Comparison of ENCODE assay signal across 8 mouse cellular contexts in the genomic region with DNA sequence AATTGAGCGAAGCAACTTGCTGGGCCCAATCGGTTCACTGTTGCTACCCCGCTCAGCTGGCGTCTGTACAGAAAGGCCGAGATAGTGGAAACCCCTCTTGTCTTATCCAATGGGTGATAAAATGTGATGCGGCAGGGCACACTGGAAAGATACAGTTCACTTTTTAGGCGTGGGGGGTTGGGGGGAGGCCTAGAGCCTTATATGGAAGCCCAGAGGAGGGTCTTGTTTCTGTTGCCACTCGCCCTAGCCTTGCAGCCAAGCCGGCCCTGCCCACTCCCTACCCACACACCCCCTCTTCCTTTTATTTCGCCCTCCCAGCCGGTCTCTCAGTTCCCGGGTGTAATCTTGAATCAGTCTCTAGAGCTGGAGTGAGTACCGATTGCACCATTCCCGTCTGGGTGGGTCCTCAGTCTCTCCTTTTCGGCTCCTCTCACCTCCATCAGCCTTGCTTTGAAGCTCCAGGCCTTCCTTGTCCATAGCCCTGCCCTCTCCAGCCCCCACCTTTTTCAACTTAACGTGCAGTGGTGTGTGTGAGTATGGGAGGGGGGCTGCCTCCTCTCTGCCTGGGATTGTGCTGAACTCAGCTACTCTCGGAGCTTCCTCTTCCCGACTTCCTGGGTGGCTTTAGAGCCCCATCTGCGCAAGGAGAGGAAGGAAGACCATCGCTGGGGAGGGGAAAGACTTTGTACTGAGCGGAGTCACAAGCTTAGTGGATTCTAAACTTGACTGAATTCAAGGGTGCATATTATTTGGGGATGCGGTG. TPM values are rescaled to one million over a fixed set of nuclear protein-coding genes. Genes with fewer than 3 reads are reported as not detected.
DNase-seq lines count a peak whose midpoint lies in the region; ATAC-seq and TF ChIP-seq lines count a peak whose summit lies in the region.

No protein-coding gene starts in this region.

- H3K27ac ChIP-seq in brown adipose tissue, adult 24 weeks (replicated peaks; ENCODE audit: low read depth, low read length) = peak overlapping the region; percentile 91
- H3K27ac ChIP-seq in heart, embryonic 12.5 days (ENCODE audit: poor library complexity, severe bottlenecking) = peak overlapping the region; percentile 83; the same call in 1 of the 2 replicates
- H3K27ac ChIP-seq in kidney, embryonic 15.5 days = peak overlapping the region; percentile 78
- H3K27ac ChIP-seq in small intestine, adult 2 months (ENCODE audit: insufficient read depth, low read depth, low read length) = peak overlapping the region; percentile 86

- peak overlapping the region; percentile 80 for H3K4me2 ChIP-seq in heart, embryonic 12.5 days
- H3K4me2 ChIP-seq in kidney, embryonic 15.5 days = peak overlapping the region; percentile 65

- H3K4me1 ChIP-seq in brown adipose tissue, adult 24 weeks (ENCODE audit: control insufficient read depth, insufficient read depth, insufficient read length, low read length) = no peaks in the 10 kb centered on the region
- peaks cover 24% of the 10 kb centered on the region for H3K4me1 ChIP-seq in heart, embryonic 12.5 days (replicated peaks)
- H3K4me1 ChIP-seq in kidney, embryonic 15.5 days = peaks cover 23% of the 10 kb centered on the region
- peaks cover 2% of the 10 kb centered on the region; the same call in 1 of the 2 replicates for H3K4me1 ChIP-seq in small intestine, adult 2 months (ENCODE audit: control insufficient read depth, insufficient read depth, insufficient read length, low read length)

- peak overlapping the region; percentile 86 for H3K9ac ChIP-seq in heart, embryonic 12.5 days
- peak overlapping the region; percentile 73 for H3K9ac ChIP-seq in kidney, embryonic 15.5 days

- TF ChIP-seq POLR2A in small intestine, adult 2 months (IDR thresholded peaks at IDR 0.05; ENCODE audit: low read depth, low read length) = no peak

- 0 out of 2 replicates have a peak, but pooled peaks have one; percentile 24 for ATAC-seq in heart, embryonic 12.5 days (ENCODE audit: insufficient number of reproducible peaks, low FRiP score)
- peak; percentile 37 for ATAC-seq in kidney, embryonic 15.5 days (replicated peaks; ENCODE audit: low FRiP score)
- no peak for ATAC-seq in inflammation-experienced regulatory T-cells, adult 6 months

- no peaks in the 10 kb centered on the region for H3K27me3 ChIP-seq in heart, embryonic 12.5 days (replicated peaks)
- no peaks in the 10 kb centered on the region for H3K27me3 ChIP-seq in kidney, embryonic 15.5 days
- no peaks in the 10 kb centered on the region for H3K27me3 ChIP-seq in small intestine, adult 2 months (ENCODE audit: control insufficient read depth, insufficient read depth, low read length)

- peak overlapping the region; percentile 96 for H3K4me3 ChIP-seq in brown adipose tissue, adult 24 weeks (ENCODE audit: insufficient read depth, low read depth, low read length)
- H3K4me3 ChIP-seq in heart, embryonic 12.5 days = peak overlapping the region; percentile 87
- H3K4me3 ChIP-seq in kidney, embryonic 15.5 days (replicated peaks) = peak overlapping the region; percentile 70
- peak overlapping the region; percentile 98 for H3K4me3 ChIP-seq in small intestine, adult 2 months (ENCODE audit: low read depth, low read length)

- 14% methylated on average over 22 of the region's 22 CpGs for WGBS in heart, embryonic 12.5 days
- WGBS in kidney, embryonic 15.5 days = 18% methylated on average over 22 of the region's 22 CpGs
- 13% methylated on average over 22 of the region's 22 CpGs for WGBS in small intestine, adult 2 months

- no peaks in the 10 kb centered on the region for H3K9me3 ChIP-seq in heart, embryonic 12.5 days (replicated peaks)
- no peaks in the 10 kb centered on the region for H3K9me3 ChIP-seq in kidney, embryonic 15.5 days (replicated peaks)

- peaks cover 25% of the 10 kb centered on the region for H3K36me3 ChIP-seq in heart, embryonic 12.5 days
- H3K36me3 ChIP-seq in kidney, embryonic 15.5 days = peaks cover 24% of the 10 kb centered on the region
- H3K36me3 ChIP-seq in small intestine, adult 2 months (ENCODE audit: control insufficient read depth, insufficient read depth, low read length) = peaks cover 22% of the 10 kb centered on the region

- DNase-seq in spleen, adult 12 weeks (ENCODE audit: low spot score) = peak; percentile 5
- DNase-seq in spleen, postnatal 10 days (ENCODE audit: low spot score in 2 of 2) = no peak
- DNase-seq in lung, postnatal 25 days (ENCODE audit: low spot score) = peak; percentile 66

- TF ChIP-seq CTCF in small intestine, adult 2 months (IDR thresholded peaks at IDR 0.05; ENCODE audit: extremely low read depth, insufficient read length, insufficient replicate concordance, low read depth, low read length) = no peak

RNA-seq across cellular contexts. Expression of a gene that starts 1.5 kb away (rescaled TPM):
- 22.3 and 27.5 TPM in 2 replicates for polyA plus RNA-seq in brown adipose tissue, adult 24 weeks (2012; ENCODE audit: insufficient read depth, insufficient read length, missing spikeins)
- polyA plus RNA-seq in heart, embryonic 12.5 days (2016; fragmentation: Nextera tagmentation; extraction: Ambion mirVana) = 22.3 TPM in 2 replicates
- polyA plus RNA-seq in kidney, embryonic 15.5 days (2015; fragmentation: Nextera tagmentation; extraction: Ambion mirVana) = 26.3 and 30.9 TPM in 2 replicates
- 19.5 and 23.0 TPM in 2 replicates for polyA plus RNA-seq in small intestine, adult 2 months (2012; rRNA removed)
- 10 to 100 TPM; 12.6 to 15.0 (median 12.9) TPM for polyA plus RNA-seq in inflammation-experienced regulatory T-cells, adult 6 months (2017; shearing (Covaris generic))

RNA-seq across cellular contexts. Expression of a gene that starts 13.1 kb away (rescaled TPM):
- polyA plus RNA-seq in brown adipose tissue, adult 24 weeks (2012; ENCODE audit: insufficient read depth, insufficient read length, missing spikeins) = not detected in 2 replicates
- 6.6 and 8.2 TPM in 2 replicates for polyA plus RNA-seq in heart, embryonic 12.5 days (2016; fragmentation: Nextera tagmentation; extraction: Ambion mirVana)
- 19.6 and 20.2 TPM in 2 replicates for polyA plus RNA-seq in kidney, embryonic 15.5 days (2015; fragmentation: Nextera tagmentation; extraction: Ambion mirVana)
- polyA plus RNA-seq in small intestine, adult 2 months (2012; rRNA removed) = 16.3 and 65.1 TPM in 2 replicates
- under 1 TPM in 1 of 3 experiments, not detected in 2; 0.59 TPM for polyA plus RNA-seq in inflammation-experienced regulatory T-cells, adult 6 months (2017; shearing (Covaris generic))

RNA-seq across cellular contexts. Expression of a gene that starts 25.8 kb away (rescaled TPM):
- 18.6 and 19.2 TPM in 2 replicates for polyA plus RNA-seq in brown adipose tissue, adult 24 weeks (2012; ENCODE audit: insufficient read depth, insufficient read length, missing spikeins)
- polyA plus RNA-seq in heart, embryonic 12.5 days (2016; fragmentation: Nextera tagmentation; extraction: Ambion mirVana) = 32.0 and 32.2 TPM in 2 replicates
- polyA plus RNA-seq in kidney, embryonic 15.5 days (2015; fragmentation: Nextera tagmentation; extraction: Ambion mirVana) = 44.1 and 51.8 TPM in 2 replicates
- polyA plus RNA-seq in small intestine, adult 2 months (2012; rRNA removed) = 13.0 and 23.2 TPM in 2 replicates
- 10 to 100 TPM; 46.3 to 91.0 (median 68.7) TPM for polyA plus RNA-seq in inflammation-experienced regulatory T-cells, adult 6 months (2017; shearing (Covaris generic))

RNA-seq across cellular contexts. Expression of a gene that starts 35.6 kb away (rescaled TPM):
- polyA plus RNA-seq in brown adipose tissue, adult 24 weeks (2012; ENCODE audit: insufficient read depth, insufficient read length, missing spikeins) = 10.2 and 10.8 TPM in 2 replicates
- polyA plus RNA-seq in heart, embryonic 12.5 days (2016; fragmentation: Nextera tagmentation; extraction: Ambion mirVana) = 43.5 and 44.3 TPM in 2 replicates
- 64.4 and 68.9 TPM in 2 replicates for polyA plus RNA-seq in kidney, embryonic 15.5 days (2015; fragmentation: Nextera tagmentation; extraction: Ambion mirVana)
- 36.5 and 46.2 TPM in 2 replicates for polyA plus RNA-seq in small intestine, adult 2 months (2012; rRNA removed)
- 10 to 100 TPM; 33.2 to 42.0 (median 41.3) TPM for polyA plus RNA-seq in inflammation-experienced regulatory T-cells, adult 6 months (2017; shearing (Covaris generic))

RNA-seq across cellular contexts. Expression of a gene that starts 41.8 kb away (rescaled TPM):
- 4.0 TPM in 1 of 2 replicates, not detected in the other for polyA plus RNA-seq in brown adipose tissue, adult 24 weeks (2012; ENCODE audit: insufficient read depth, insufficient read length, missing spikeins)
- polyA plus RNA-seq in heart, embryonic 12.5 days (2016; fragmentation: Nextera tagmentation; extraction: Ambion mirVana) = not detected in 2 replicates
- polyA plus RNA-seq in kidney, embryonic 15.5 days (2015; fragmentation: Nextera tagmentation; extraction: Ambion mirVana) = 0.96 TPM in 1 of 2 replicates, not detected in the other
- polyA plus RNA-seq in small intestine, adult 2 months (2012; rRNA removed) = 0.10 and 0.25 TPM in 2 replicates
- not detected for polyA plus RNA-seq in inflammation-experienced regulatory T-cells, adult 6 months (2017; shearing (Covaris generic))

Comparison
In these comparisons a context has a peak if more than half of its experiments do, and no peak if none do; other contexts are left out.
1. DNase-seq: peak in spleen, adult 12 weeks (single experiment) and lung, postnatal 25 days (single experiment); none in spleen, postnatal 10 days (0 of 2).
2. Peak in every context shown above with its lines, with median percentiles within 50 percentile points of each other: H3K27ac ChIP-seq and H3K4me3 ChIP-seq.